Mouse (Mus musculus) spleen, embryonic (tissue): ENCODE results near the gene Ttc12.

Source experiments
- CTCF ChIA-PET: fragments of 350-600 bp; sonication (Branson Sonifier 250); formaldehyde crosslinking; loops from one replicate; lab custom pipeline; 2022; lab: Charles Lee

Ttc12 gene

GRCm38 (mm10) chr9:49485892-49486311 lies at the start of gene Ttc12:
Gene Ttc12, minus strand, starts transcription at chr9:49486225.
- CTCF ChIA-PET: no interaction called here

DNA sequence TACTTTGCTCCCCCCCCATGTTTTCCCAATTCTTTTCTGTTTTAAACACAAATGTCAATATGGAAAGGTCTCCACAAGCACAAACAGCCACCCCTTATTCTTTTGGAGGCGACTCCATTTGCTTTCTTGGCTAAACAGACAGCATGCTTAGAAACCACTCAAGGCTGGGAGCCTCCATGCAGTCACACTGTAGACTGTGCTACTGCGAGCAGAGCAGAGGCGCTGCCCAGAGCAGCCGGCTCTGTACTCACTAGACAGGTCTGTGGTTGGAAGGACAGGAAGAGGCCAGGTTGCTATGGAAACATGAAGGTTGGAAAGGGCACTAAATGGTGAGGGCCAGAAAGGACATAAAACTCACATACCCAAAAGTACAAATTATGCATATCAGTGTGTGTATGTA lies 48.9 kb upstream of the Ttc12 start:
- CTCF ChIA-PET: no interaction called here

DNA sequence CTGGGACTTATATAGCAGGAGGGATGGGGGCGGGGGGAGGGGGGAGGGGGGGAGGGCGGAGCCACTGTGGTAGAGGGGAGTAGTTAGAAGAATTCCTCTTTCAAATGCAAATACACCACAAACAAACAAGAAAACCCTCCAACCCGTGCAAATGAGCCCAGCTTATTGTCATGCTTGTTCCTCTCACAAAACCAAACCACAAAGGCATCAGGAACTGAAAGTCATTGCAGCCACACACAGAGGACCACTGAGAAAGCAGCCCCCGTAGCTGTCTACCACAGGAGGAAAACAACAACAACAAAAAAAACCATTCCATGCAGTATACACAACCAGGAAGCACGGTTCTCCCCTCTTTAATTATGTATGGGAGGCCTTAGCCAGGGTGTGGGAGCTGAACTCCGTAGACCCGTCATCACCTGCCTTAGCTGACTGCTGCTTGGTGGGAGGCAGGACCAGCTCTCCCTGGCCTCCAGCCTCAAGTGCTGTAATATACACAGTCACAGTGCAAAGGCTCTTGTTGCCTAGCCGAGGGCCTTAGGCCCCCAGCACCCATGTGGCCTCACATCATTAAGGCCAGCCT lies 48.0 kb upstream of the Ttc12 start:
- CTCF ChIA-PET: no interaction called here

DNA sequence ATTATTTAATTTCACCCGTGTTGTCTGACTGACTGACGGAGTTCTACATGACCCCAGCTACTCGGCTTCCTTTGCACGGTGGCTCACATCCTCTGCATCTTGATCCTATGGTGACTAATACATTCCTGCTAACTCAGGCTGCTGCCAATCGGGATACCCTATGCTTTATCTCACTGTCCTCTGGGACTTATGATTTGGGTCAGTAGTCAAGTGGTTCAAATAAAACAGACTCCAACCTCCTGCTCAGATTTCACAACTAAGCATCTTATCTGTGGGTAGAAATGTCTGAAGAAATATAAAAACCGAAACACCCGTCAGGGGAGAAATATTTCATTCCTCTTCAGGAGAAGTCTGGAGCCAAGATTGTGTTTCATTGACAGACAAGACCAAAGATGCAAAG lies 47.4 kb upstream of the Ttc12 start:
- CTCF ChIA-PET: no interaction called here

DNA sequence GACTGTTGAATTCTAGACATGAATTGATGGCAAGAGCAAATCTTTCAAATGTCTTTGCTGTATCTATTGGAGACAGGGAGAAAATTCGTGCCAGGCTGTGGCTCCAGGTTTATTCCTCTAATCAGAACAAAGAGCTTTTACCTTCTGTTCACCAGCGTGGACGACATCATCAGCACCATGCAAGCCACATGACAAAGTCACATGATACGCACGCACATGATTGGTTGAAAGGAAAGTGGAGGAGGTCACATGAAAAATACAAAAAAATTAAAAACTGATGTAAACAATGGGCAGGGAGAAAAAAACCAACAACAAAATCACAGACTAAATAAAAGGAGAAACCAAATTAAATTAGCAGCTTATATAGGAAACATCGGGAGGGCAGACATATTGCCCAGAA lies 45.8 kb upstream of the Ttc12 start:
- CTCF ChIA-PET: no interaction called here

GRCm38 (mm10) chr9:49531257-49531656 lies 45.2 kb upstream of the Ttc12 start:
- CTCF ChIA-PET: no interaction called here

GRCm38 (mm10) chr9:49530739-49531138 lies 44.7 kb upstream of the Ttc12 start:
- CTCF ChIA-PET: no interaction called here

GRCm38 (mm10) chr9:49529366-49529959 lies 43.4 kb upstream of the Ttc12 start:
- CTCF ChIA-PET: interaction anchor here (0.5 kb wide), 2 partner anchors 41 to 883 kb away, joined by 3 to 5 read pairs; no protein-coding TSS in a partner anchor

DNA sequence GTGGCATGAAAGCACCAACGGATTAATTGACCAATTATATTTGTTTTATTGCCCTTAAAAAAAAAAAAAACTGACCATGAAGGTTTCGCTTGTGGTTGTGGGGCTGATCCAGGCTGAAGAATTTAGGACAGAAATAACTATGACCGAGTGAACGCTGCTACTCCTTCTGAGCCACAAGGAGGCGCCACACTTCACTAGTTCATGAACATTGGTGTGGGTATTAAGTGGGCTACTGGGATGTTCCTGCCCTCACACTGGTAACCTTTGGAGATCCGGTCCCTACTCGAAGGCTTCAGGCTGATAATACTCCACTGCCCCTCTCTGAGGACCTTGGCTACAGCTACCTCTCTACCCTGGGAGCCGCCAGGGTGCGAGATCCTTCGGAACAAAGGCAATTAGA lies 42.9 kb upstream of the Ttc12 start:
- CTCF ChIA-PET: interaction anchor here (0.5 kb wide), 2 partner anchors 40 to 882 kb away, joined by 3 to 5 read pairs; no protein-coding TSS in a partner anchor

- CTCF ChIA-PET: no interaction called here
Observed at GRCm38 (mm10) chr9:49528026-49528425, 42.0 kb upstream of the Ttc12 start.

GRCm38 (mm10) chr9:49527340-49527739 lies 41.3 kb upstream of the Ttc12 start:
- CTCF ChIA-PET: no interaction called here

- CTCF ChIA-PET: no interaction called here
Observed at GRCm38 (mm10) chr9:49524721-49525120, 38.7 kb upstream of the Ttc12 start.

- CTCF ChIA-PET: no interaction called here
Observed at GRCm38 (mm10) chr9:49523881-49524280, 37.9 kb upstream of the Ttc12 start.

DNA sequence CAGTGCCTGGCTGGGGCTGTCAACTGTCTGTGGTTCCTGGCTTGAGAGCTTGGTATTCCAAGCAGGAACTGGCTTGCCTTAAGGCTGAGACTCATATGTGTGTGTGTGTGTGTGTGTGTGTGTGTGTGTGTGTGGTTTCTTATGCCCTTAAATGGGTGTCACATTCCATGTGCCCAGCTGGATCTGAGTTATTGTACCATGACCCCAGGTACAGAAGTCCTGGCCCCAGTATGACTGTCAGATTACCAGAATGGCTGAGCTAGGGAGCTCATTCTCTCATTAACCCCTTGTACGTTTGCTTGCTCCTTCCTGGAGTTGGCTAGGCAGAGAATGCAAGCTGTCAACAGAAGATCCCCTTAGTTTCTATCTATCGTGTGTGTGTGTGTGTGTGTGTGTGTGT lies 28.3 kb upstream of the Ttc12 start:
- CTCF ChIA-PET: no interaction called here

DNA sequence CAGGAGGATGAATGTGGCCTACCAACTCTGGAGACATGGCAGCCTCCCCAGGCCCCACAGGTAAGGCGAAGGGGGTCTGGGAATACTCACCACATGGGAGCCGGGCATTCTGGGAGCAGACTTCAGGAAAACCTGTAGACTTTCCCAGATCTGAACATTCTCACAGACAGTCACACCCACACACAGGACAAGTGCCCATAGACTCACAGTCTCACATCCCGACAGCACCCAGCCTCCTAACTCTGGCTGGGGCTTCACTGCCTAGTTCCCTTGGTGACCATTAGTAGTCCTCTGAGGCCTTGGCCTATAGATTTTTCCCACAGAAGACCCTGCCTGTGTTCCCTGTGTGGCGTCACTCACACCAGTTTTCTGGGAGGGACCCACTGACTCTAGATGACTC lies 24.6 kb upstream of the Ttc12 start:
- CTCF ChIA-PET: no interaction called here

DNA sequence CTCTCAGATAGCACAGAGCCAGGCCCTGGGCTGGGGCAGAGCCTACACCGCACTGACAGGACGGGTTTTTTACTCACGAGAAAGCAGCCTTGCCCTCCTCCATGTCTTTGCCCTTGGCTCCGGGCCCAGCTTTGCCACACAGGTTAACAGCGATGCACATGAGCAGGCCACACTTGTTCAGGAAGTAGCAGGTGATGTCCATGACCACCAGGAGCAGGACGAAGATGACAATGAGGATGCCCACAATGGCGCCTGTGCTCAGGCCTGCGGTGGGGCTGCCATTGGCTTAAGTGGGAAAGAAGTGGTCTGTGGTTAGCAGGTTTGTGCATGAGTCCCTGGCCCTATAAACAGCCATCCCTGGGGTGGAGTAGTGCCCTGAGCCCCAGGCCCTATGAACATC lies 23.6 kb upstream of the Ttc12 start:
- CTCF ChIA-PET: no interaction called here

- CTCF ChIA-PET: no interaction called here
Observed at GRCm38 (mm10) chr9:49509094-49509493, 23.1 kb upstream of the Ttc12 start.

DNA sequence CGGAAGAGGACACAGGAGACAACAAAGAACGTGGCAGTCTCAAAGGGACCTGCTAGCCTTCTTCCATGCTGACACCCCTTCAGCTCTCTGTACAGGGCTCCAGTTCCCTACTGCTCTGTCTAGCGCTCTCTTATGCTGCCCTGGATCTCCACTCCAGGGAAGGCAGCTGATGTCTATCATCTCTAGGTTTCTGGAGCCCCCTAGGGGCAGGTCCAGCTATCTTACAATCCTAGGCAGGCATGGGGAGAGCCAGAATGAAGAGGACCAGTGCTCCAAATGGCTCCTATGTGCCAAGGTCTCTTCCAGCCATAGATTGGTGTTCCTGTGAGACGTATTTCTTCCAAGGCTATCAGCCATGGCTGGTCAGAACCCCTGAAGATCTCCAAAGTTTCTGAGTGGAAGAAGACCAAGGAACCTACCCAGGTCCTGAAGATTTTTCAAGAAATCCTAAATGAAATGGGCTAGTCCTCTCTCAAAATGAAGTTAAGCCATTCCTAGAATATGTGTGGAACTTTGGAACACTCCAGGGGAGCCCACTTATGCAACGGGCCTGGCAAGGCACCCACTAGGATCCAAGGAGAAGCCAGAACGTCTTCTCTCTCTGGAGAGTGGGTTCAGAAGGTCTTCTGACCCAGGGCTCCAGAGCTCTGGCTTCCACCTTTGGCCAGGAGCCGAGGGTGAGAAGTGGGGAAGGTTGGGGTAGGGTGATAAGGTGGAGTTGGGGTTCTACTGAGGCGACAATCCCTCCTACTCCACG lies 22.0 kb upstream of the Ttc12 start:
- CTCF ChIA-PET: no interaction called here

GRCm38 (mm10) chr9:49504658-49505057 lies 18.6 kb upstream of the Ttc12 start:
- CTCF ChIA-PET: no interaction called here

- CTCF ChIA-PET: no interaction called here
Observed at GRCm38 (mm10) chr9:49502245-49502644, 16.2 kb upstream of the Ttc12 start.

GRCm38 (mm10) chr9:49499878-49500277 lies 13.9 kb upstream of the Ttc12 start:
- CTCF ChIA-PET: no interaction called here

- CTCF ChIA-PET: no interaction called here
Observed at GRCm38 (mm10) chr9:49493979-49494649, 8.1 kb upstream of the Ttc12 start.
